Mouse (Mus musculus) CD8-positive naive resting alpha-beta T cell, adult 2 months (primary cell): ENCODE measurements at regions not wholly inside any gene's neighbourhood (a gene's known extent, or its start where the extent isn't known, plus 50 kb on each side); places are given as distances from the start of the nearest gene placed in this dataset.

Experiments
- DNase-seq, 2 experiments: peaks; one replicate each; pipeline ENCODE4 v3.0.0; 2022; ENCODE audit warnings: low read depth in 2 of 2, low spot score in 2 of 2

DNA sequence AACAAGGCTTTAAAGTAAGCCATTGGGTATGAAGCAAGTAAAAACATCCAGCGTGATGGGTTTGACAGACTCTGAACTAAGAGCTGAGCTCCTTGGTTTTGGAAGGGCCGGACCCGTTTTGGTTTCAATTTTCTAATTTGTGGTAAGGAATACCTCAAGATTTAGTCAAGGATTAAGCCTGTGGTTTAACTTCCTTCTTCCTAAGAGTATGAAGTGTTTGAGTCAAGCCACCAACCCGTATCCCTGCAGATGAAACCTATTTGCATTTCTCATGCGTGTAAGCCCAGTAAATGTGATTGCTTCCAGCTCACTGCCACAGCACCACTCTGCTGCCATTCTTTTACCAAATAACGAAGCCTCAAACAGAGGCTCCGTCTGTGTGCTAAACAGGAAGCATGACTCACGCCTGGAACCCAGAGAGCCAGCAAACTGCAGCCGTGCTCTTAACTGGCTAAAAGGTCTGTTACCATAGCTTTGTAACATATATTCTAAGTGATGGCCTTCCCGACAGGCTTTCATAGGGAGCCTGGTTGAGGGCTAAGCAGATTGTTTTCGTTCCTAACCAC is 149.7 kb downstream of the Etv1 start:
- DNase-seq: peak; percentile 4 to 8

GRCm38 (mm10) chr12:38929644-38930043 is 150.5 kb downstream of the Etv1 start:
- DNase-seq: no peak

GRCm38 (mm10) chr12:38931769-38932168 is 152.6 kb downstream of the Etv1 start:
- DNase-seq: no peak

GRCm38 (mm10) chr12:38959605-38960004 is 180.4 kb downstream of the Etv1 start:
- no peak for DNase-seq

DNA sequence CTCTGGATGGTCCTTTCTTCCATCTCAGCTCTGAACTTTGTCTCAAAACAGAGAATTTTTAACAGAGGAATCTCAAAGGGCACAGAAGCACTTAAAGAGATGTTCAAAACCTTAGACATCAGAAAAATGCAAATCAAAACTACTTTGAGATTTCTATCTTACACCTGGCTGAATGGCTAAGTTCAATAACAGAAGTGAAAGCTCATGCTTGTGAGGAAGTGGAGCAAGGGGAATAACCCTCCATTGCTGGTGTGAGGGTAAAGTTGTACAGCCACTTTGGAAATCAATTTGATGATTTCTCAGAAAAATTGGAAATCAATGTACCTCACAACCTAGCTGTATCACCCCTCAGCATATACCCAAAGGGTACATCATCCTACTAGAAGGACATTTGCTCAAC is 183.1 kb downstream of the Etv1 start:
- no peak for DNase-seq

GRCm38 (mm10) chr12:38970347-38970746 is 191.2 kb downstream of the Etv1 start:
- no peak for DNase-seq

DNA sequence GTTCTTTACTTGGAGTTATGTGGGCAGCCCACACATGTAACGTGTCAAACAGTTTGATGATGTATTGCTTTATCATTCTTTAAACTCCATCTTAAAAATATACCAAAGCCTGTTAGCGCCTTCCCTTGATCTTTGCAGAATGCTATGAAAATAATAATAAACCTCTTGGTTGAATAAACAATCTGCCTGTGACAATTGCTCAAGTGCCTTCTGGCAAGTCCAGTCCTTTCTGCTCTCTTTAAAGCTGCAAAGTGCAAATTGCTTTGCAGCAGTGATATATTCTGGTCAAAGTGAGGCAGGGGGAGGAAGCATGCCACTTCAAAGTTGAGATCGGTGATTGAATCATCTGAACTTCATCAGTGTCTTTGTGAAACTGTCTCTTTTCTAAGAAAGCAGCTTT is 193.0 kb downstream of the Etv1 start:
- DNase-seq: no peak

- no peak for DNase-seq
Observed at GRCm38 (mm10) chr12:38975508-38975907, 196.3 kb downstream of the Etv1 start.

GRCm38 (mm10) chr12:38982423-38982822 is 203.2 kb downstream of the Etv1 start:
- DNase-seq: no peak

DNA sequence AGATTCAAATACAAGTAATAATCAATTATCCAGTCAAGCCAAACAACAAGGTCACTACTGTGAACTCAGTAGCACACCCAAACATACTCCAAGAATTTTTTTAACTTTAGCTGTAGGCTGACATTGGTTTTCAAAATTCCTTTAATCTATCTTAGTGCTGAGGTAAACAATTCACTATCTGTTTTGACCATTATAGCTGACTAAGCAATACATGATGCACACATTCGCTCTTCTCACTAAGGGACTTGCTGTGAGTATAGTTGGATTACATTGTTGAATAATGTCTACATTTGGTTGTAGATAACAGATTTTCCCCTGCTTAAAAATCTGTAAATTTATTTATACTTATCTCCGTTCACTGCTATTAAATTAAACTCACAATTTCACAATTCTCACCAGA is 206.7 kb downstream of the Etv1 start:
- DNase-seq: no peak

GRCm38 (mm10) chr12:38986346-38986745 is 207.2 kb downstream of the Etv1 start:
- no peak for DNase-seq

- no peak for DNase-seq
Observed at GRCm38 (mm10) chr12:38987277-38987676, 208.1 kb downstream of the Etv1 start.

- no peak for DNase-seq
Observed at GRCm38 (mm10) chr12:38987819-38988218, 208.6 kb downstream of the Etv1 start.

GRCm38 (mm10) chr12:39027179-39027578 is 248.0 kb downstream of the Etv1 start:
- no peak for DNase-seq

DNA sequence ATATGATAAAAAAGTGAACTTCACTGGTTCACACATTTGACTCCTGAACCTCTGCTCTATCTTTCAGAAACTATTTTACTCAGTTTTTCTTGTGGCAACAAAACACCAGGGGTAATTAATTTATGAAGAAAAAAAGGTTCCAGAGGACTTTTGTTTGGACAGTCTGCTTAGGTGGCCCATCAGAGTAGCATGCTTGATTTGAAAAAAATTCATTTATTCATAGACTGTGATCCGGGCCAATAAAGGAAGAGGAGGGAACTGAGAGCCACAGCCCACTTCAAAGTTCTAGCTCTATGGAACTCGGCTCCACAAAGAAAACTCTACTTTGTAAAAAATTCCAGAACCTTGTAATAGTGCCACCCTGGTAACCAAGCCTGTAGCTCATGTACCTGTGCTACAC is 248.8 kb downstream of the Etv1 start:
- DNase-seq: no peak

GRCm38 (mm10) chr12:39033982-39034381 is 254.8 kb downstream of the Etv1 start:
- no peak for DNase-seq

DNA sequence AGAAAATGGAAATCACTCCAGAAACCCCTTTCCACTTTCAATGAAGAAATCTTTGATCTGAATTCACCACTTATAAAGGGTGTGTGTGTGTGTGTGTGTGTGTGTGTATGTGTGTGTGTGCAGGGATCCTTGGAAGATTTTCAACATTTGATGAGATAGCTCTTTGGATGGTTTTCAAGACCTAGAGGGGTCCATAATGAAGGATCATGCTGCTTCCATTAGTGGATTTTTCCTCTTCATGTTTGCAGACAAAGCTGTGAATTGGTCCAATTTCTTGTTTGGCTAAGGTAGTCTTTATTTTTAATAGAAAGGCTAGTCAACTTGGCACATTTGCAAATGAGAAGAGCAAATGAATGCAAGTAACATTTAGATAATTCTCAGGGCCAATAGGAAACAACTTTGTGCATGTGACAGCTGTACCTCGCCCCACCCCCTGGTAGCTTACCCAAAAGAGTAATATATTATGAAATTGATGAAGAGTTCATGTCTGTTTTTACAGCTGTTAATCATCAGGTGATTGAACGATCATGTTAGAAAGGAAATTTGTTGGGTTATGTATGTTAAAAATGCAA is 257.4 kb downstream of the Etv1 start:
- no peak for DNase-seq

DNA sequence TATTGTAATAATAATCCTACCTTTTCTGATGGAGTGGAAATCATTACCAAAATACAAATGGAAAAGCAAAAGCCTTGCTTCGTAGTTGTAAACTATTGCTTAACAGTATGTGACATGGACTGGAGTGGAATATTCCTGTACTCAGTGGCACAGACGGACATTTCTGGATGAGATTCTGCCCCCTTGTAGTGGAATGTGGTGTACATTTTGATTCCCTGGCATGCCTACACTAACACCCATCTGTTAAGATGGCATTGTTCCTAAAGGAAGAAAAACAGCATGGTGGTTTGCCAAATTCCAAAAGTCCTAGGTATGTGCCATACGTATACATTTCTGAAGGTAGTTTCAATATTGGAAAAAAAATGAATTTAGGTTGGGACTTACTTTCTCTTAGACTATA is 258.9 kb downstream of the Etv1 start:
- no peak for DNase-seq

DNA sequence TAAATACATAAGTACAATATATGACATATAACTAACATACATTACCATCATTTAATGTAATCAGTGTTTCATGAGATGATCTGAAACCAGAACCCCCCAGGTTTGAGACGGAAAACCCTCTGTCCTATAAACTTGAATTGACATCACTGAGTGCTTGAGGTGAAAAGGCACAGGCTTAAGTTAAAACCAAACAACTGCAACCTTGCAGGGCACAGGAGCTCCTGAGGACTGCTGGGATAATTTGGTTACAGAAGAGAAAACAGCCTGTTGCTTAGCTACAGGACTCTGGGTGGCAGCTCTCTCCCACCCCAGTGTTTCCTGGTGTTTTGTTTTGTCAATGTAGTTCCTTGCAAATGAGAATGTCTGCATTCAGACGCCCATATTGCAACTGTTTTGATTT is 259.5 kb downstream of the Etv1 start:
- no peak for DNase-seq

GRCm38 (mm10) chr12:39047126-39047525 is 267.9 kb downstream of the Etv1 start:
- DNase-seq: no peak

- no peak for DNase-seq
Observed at GRCm38 (mm10) chr12:39048441-39048840, 269.3 kb downstream of the Etv1 start.

- no peak for DNase-seq
Observed at GRCm38 (mm10) chr12:39048958-39049357, 269.8 kb downstream of the Etv1 start.

DNA sequence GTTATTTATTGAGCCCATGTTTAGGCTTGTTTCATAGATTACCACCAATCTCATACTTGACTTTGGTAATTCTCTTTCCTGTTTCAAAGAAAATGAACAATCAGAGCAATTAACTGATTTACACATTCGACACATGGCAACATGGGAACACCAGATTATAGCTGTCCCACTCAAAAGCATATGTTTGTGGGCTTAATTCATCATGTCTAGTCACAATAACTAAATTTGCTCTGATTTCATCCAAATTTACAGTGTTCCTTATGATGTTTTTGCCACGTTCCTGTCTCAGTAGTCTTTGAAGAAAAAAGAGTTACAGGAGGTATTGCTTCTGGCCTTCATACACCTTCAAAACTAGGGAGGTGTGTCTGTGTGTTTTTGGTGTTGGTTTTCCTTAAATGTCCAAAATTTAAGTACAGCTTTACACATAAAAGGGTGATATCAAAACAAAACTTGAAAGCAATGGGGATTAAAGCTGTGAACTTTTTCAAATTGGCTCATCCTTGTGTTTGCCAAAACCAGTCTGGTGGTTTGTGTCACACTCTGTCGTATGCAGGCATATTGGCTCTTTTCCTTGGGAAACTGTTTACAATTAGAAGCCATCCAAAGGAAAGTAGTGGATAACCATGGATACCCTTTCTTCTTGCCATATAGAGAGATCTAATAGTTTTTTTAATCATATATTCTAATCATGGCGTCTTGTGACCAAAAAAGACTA is 291.3 kb downstream of the Etv1 start:
- no peak for DNase-seq
